Mouse (Mus musculus) kidney, postnatal 4 days (tissue): ENCODE data around the gene Alg9.

Source experiments
- DNase-seq, 2 experiments: peaks; one replicate each; pipeline ENCODE4 v3.0.0; 2021; ENCODE audit warnings: mixed read lengths in 2 of 2

The Alg9 gene

GRCm38 (mm10) chr9:50761520-50762243, 13.1 kb upstream of the Alg9 start:
- DNase-seq, result no peak

- peak; percentile 52 to 65 for DNase-seq
Observed at GRCm38 (mm10) chr9:50763331-50763730, 11.5 kb upstream of the Alg9 start.

GRCm38 (mm10) chr9:50767531-50768106, 7.2 kb upstream of the Alg9 start:
- no peak for DNase-seq

- DNase-seq, result peak; percentile 98
Observed at GRCm38 (mm10) chr9:50768107-50769002, 6.5 kb upstream of the Alg9 start, which contains the start of gene Fdxacb1. TSS of gene Fdxacb1 (plus strand) at chr9:50768236.

- DNase-seq, result no peak
Observed at GRCm38 (mm10) chr9:50770011-50770410, 4.8 kb upstream of the Alg9 start.

GRCm38 (mm10) chr9:50774026-50774462, 775 bp upstream of the Alg9 start:
- DNase-seq, result no peak

- DNase-seq, result peak; percentile 31 to 47
Observed at GRCm38 (mm10) chr9:50775662-50776126, 875 bp downstream of the Alg9 start.

- no peak for DNase-seq
Observed at GRCm38 (mm10) chr9:50776162-50776760, 1.4 kb downstream of the Alg9 start.

- peak; percentile 63 to 64 for DNase-seq
Observed at GRCm38 (mm10) chr9:50782155-50782554, 7.3 kb downstream of the Alg9 start.

GRCm38 (mm10) chr9:50795266-50795665, 20.4 kb downstream of the Alg9 start:
- DNase-seq, result no peak

GRCm38 (mm10) chr9:50796776-50797175, 22.0 kb downstream of the Alg9 start:
- DNase-seq, result no peak

- no peak for DNase-seq
Observed at GRCm38 (mm10) chr9:50797641-50798040, 22.8 kb downstream of the Alg9 start.

- no peak for DNase-seq
Observed at GRCm38 (mm10) chr9:50798368-50798767, 23.5 kb downstream of the Alg9 start.

GRCm38 (mm10) chr9:50800985-50801384, 26.2 kb downstream of the Alg9 start:
- DNase-seq, result peak; percentile 41 to 51

- DNase-seq, result no peak
Observed at GRCm38 (mm10) chr9:50803055-50803671, 28.3 kb downstream of the Alg9 start.

- no peak for DNase-seq
Observed at GRCm38 (mm10) chr9:50808471-50808870, 33.7 kb downstream of the Alg9 start.

GRCm38 (mm10) chr9:50809146-50809545, 34.3 kb downstream of the Alg9 start:
- no peak for DNase-seq

- no peak for DNase-seq
Observed at GRCm38 (mm10) chr9:50811187-50811586, 36.4 kb downstream of the Alg9 start.

GRCm38 (mm10) chr9:50811746-50812145, 36.9 kb downstream of the Alg9 start:
- no peak for DNase-seq

GRCm38 (mm10) chr9:50813796-50814195, 39.0 kb downstream of the Alg9 start:
- DNase-seq, result no peak

- no peak for DNase-seq
Observed at GRCm38 (mm10) chr9:50815666-50816065, 40.8 kb downstream of the Alg9 start.

GRCm38 (mm10) chr9:50816512-50816911, 41.7 kb downstream of the Alg9 start:
- DNase-seq, result no peak
